Mouse (Mus musculus) forebrain, embryonic 10.5 days (tissue): Measurements from ENCODE around the gene Wrap53. TPM values are rescaled to one million over a fixed set of nuclear protein-coding genes. Genes with fewer than 3 reads are reported as not detected.
"Not testable (repeated sequence)": the region's sequence is repeated elsewhere in the genome, so short reads cannot be mapped to it uniquely, and the experiment has no call there.

Source experiments
- DNase-seq: peaks from one replicate; pipeline ENCODE4 v3.0.0-alpha.2; 2017; ENCODE audit warnings: low spot score; ENCODE audit errors: extremely low spot score
- H3K27ac ChIP-seq: fragments of 300-500 bp; sonication (generic); 2 replicates; pipeline ENCODE4 v1.5.1; 2016; ENCODE audit warnings: mild to moderate bottlenecking
- H3K27me3 ChIP-seq: fragments of 300-500 bp; sonication (generic); 2 replicates; pipeline ENCODE4 v1.6.1; 2016; ENCODE audit warnings: mild to moderate bottlenecking; ENCODE audit not compliant: poor library complexity, severe bottlenecking
- H3K36me3 ChIP-seq: fragments of 300-500 bp; sonication (generic); replicated peaks from 2 replicates; pipeline ENCODE4 v1.6.1; 2016; ENCODE audit warnings: mild to moderate bottlenecking, moderate library complexity
- H3K4me1 ChIP-seq: fragments of 300-500 bp; sonication (generic); 2 replicates; pipeline ENCODE4 v1.6.1; 2016
- H3K4me3 ChIP-seq: fragments of 300-500 bp; sonication (generic); 2 replicates; pipeline ENCODE4 v1.5.1; 2016; ENCODE audit warnings: mild to moderate bottlenecking, moderate library complexity
- H3K9me3 ChIP-seq: fragments of 300-500 bp; sonication (generic); 2 replicates; pipeline ENCODE4 v1.6.1; 2016; ENCODE audit warnings: mild to moderate bottlenecking, moderate library complexity
- WGBS: fragments of 180-500 bp; shearing (Covaris S2); methylation state at CpG from one replicate; pipeline ENCODE4 v1.1.7; 2016; 5-methylcytosine and 5-hydroxymethylcytosine counted together
- polyA plus RNA-seq: library from polyadenylated mRNA; unstranded; fragments of >200 nt; fragmentation: Nextera tagmentation; extraction: Ambion mirVana; gene quantifications from 2 replicates; pipeline ENCODE4 v1.2.1, GENCODE M21; 2016

Wrap53 gene
- polyA plus RNA-seq, 1 experiment from 2014 or later, result 51.1 TPM

GRCm38 (mm10) chr11:69534990-69535389, 45.1 kb downstream of the Wrap53 start:
- DNase-seq, result no peak
- H3K27ac ChIP-seq, result no peak overlapping the region
- WGBS, result 78% methylated on average over 1 of the region's 1 CpGs
- no peaks in the 10 kb centered on the region for H3K9me3 ChIP-seq
- no peaks in the 10 kb centered on the region for H3K36me3 ChIP-seq
- H3K4me1 ChIP-seq, result peaks cover 17% of the 10 kb centered on the region
- H3K4me3 ChIP-seq, result no peak overlapping the region
- no peaks in the 10 kb centered on the region for H3K27me3 ChIP-seq

GRCm38 (mm10) chr11:69532480-69533150, 47.4 kb downstream of the Wrap53 start:
- H3K9me3 ChIP-seq, result no peaks in the 10 kb centered on the region
- no peak for DNase-seq
- no peak overlapping the region for H3K27ac ChIP-seq
- 85% methylated on average over 7 of the region's 7 CpGs for WGBS
- H3K36me3 ChIP-seq, result no peaks in the 10 kb centered on the region
- H3K4me1 ChIP-seq, result peaks cover 10% of the 10 kb centered on the region
- H3K27me3 ChIP-seq, result peaks cover 10% of the 10 kb centered on the region; the same call in 1 of the 2 replicates
- H3K4me3 ChIP-seq, result no peak overlapping the region

GRCm38 (mm10) chr11:69530755-69531154, 49.3 kb downstream of the Wrap53 start:
- not testable (repeated sequence) for DNase-seq, H3K4me3 ChIP-seq, H3K36me3 ChIP-seq, H3K9me3 ChIP-seq, H3K27ac ChIP-seq
- Histone ChIP-seq H3K27me3 (peaks cover 14% of the 10 kb centered on the region; the same call in 1 of the 2 replicates), H3K4me1 (peaks cover 26% of the 10 kb centered on the region)
- 87% methylated on average over 6 of the region's 6 CpGs for WGBS

- H3K9me3 ChIP-seq, DNase-seq, H3K27ac ChIP-seq, H3K36me3 ChIP-seq, H3K4me3 ChIP-seq: not testable (repeated sequence)
- WGBS, result 95% methylated on average over 3 of the region's 3 CpGs
- peaks cover 26% of the 10 kb centered on the region for H3K4me1 ChIP-seq
- H3K27me3 ChIP-seq, result peaks cover 14% of the 10 kb centered on the region; the same call in 1 of the 2 replicates
Observed at GRCm38 (mm10) chr11:69530281-69530680, 49.8 kb downstream of the Wrap53 start.

GRCm38 (mm10) chr11:69528031-69528390, 52.0 kb downstream of the Wrap53 start:
- H3K9me3 ChIP-seq, result no peaks in the 10 kb centered on the region
- 70% methylated on average over 4 of the region's 4 CpGs for WGBS
- H3K27ac ChIP-seq, result peak overlapping the region; percentile 91
- no peak for DNase-seq
- peaks cover 26% of the 10 kb centered on the region for H3K4me1 ChIP-seq
- H3K4me3 ChIP-seq, result peak overlapping the region; percentile 47
- no peaks in the 10 kb centered on the region for H3K36me3 ChIP-seq
- peaks cover 14% of the 10 kb centered on the region; the same call in 1 of the 2 replicates for H3K27me3 ChIP-seq

- no peaks in the 10 kb centered on the region for H3K9me3 ChIP-seq
- H3K27me3 ChIP-seq, result peaks cover 14% of the 10 kb centered on the region; the same call in 1 of the 2 replicates
- WGBS, result 3% methylated on average over 30 of the region's 30 CpGs
- H3K27ac ChIP-seq, result peak overlapping the region; percentile 91
- H3K4me1 ChIP-seq, result peaks cover 26% of the 10 kb centered on the region
- H3K36me3 ChIP-seq, result no peaks in the 10 kb centered on the region
- peak; percentile 77 for DNase-seq
- peak overlapping the region; percentile 47 for H3K4me3 ChIP-seq
Observed at GRCm38 (mm10) chr11:69527098-69528030, 52.7 kb downstream of the Wrap53 start.

- peak overlapping the region; percentile 47 for H3K4me3 ChIP-seq
- H3K36me3 ChIP-seq, result no peaks in the 10 kb centered on the region
- WGBS, result 46% methylated on average over 4 of the region's 4 CpGs
- H3K27me3 ChIP-seq, result peaks cover 14% of the 10 kb centered on the region; the same call in 1 of the 2 replicates
- DNase-seq, result no peak
- H3K4me1 ChIP-seq, result peaks cover 26% of the 10 kb centered on the region
- no peaks in the 10 kb centered on the region for H3K9me3 ChIP-seq
- peak overlapping the region; percentile 91 for H3K27ac ChIP-seq
Observed at GRCm38 (mm10) chr11:69526631-69527030, 53.4 kb downstream of the Wrap53 start.

GRCm38 (mm10) chr11:69525661-69526060, 54.4 kb downstream of the Wrap53 start:
- no peak for DNase-seq
- Histone ChIP-seq H3K4me3 (no peak overlapping the region), H3K27me3 (peaks cover 14% of the 10 kb centered on the region; the same call in 1 of the 2 replicates), H3K4me1 (peaks cover 26% of the 10 kb centered on the region), H3K27ac (0 out of 2 replicates have a peak overlapping the region, but pooled peaks have one; percentile 91), H3K36me3 (no peaks in the 10 kb centered on the region; the same call in 1 of the 2 replicates), H3K9me3 (no peaks in the 10 kb centered on the region)
- WGBS, result 88% methylated on average over 9 of the region's 9 CpGs

- DNase-seq, result no peak
- no peak overlapping the region for H3K27ac ChIP-seq
- 0 out of 2 replicates have a peak, but pooled peaks cover 4% of the 10 kb centered on the region for H3K27me3 ChIP-seq
- no peak overlapping the region for H3K4me3 ChIP-seq
- H3K9me3 ChIP-seq, result no peaks in the 10 kb centered on the region
- WGBS, result 91% methylated on average over 4 of the region's 4 CpGs
- H3K36me3 ChIP-seq, result no peaks in the 10 kb centered on the region; the same call in 1 of the 2 replicates
- peaks cover 26% of the 10 kb centered on the region for H3K4me1 ChIP-seq
Observed at GRCm38 (mm10) chr11:69523651-69524050, 56.4 kb downstream of the Wrap53 start.

- Histone ChIP-seq H3K36me3 (no peaks in the 10 kb centered on the region; the same call in 1 of the 2 replicates), H3K27ac (no peak overlapping the region), H3K9me3 (no peaks in the 10 kb centered on the region), H3K4me1 (peaks cover 8% of the 10 kb centered on the region), H3K27me3 (0 out of 2 replicates have a peak, but pooled peaks cover 4% of the 10 kb centered on the region), H3K4me3 (no peak overlapping the region)
- DNase-seq, result no peak
- 89% methylated on average over 9 of the region's 9 CpGs for WGBS
Observed at GRCm38 (mm10) chr11:69521526-69522149, 58.4 kb downstream of the Wrap53 start.

GRCm38 (mm10) chr11:69519976-69520375, 60.1 kb downstream of the Wrap53 start:
- Histone ChIP-seq H3K27ac (no peak overlapping the region), H3K4me1 (peaks cover 7% of the 10 kb centered on the region; the same call in 1 of the 2 replicates), H3K9me3 (no peaks in the 10 kb centered on the region), H3K4me3 (no peak overlapping the region), H3K36me3 (no peaks in the 10 kb centered on the region; the same call in 1 of the 2 replicates), H3K27me3 (no peaks in the 10 kb centered on the region)
- WGBS, result 80% methylated on average over 4 of the region's 4 CpGs
- DNase-seq, result no peak

- WGBS, result 77% methylated on average over 3 of the region's 3 CpGs
- Histone ChIP-seq H3K4me1 (peaks cover 10% of the 10 kb centered on the region), H3K36me3 (no peaks in the 10 kb centered on the region; the same call in 1 of the 2 replicates), H3K4me3 (no peak overlapping the region), H3K9me3 (no peaks in the 10 kb centered on the region), H3K27me3 (no peaks in the 10 kb centered on the region), H3K27ac (peak overlapping the region; percentile 53; the same call in 1 of the 2 replicates)
- DNase-seq, result no peak
Observed at GRCm38 (mm10) chr11:69516661-69517060, 63.4 kb downstream of the Wrap53 start.
